Mouse (Mus musculus): ENCODE results near the gene Pmp22. TPM values are rescaled to one million over a fixed set of nuclear protein-coding genes. Genes with fewer than 3 reads are reported as not detected.

Pmp22 gene
- total RNA-seq, 1 experiment: 106 TPM

DNA sequence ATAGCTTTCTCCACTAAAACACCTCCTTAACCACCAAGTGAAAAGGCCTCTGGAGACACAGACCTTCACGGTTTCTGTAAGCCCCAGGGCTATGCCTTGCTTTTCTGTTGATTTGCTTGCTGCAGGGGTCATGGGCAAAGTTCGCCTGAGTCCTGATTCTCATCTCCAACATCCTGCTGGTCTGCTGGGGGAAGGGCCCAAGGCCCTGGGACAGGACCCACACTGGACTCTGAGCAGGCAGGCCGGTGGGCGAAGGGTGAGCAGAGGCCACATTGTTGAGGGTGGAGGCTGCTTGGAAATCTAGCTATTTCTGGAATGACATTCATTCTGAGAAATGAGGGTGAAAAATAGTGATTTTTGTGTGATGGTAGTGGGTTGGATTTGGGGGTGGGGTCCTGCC lies 14.0 kb downstream of the Pmp22 start:
- no peak overlapping the region for H3K9ac ChIP-seq (ENCODE audit: insufficient read depth, low read depth, low read length, poor library complexity, severe bottlenecking)
- H3K36me3 ChIP-seq (ENCODE audit: control insufficient read depth, insufficient read depth, low read length, poor library complexity, severe bottlenecking): no peaks in the 10 kb centered on the region
- no peak for DNase-seq (ENCODE audit: low read depth, low spot score)
- H3K9me3 ChIP-seq (ENCODE audit: control insufficient read depth, insufficient read depth, low read depth, low read length): no peaks in the 10 kb centered on the region
- no peaks in the 10 kb centered on the region for H3K4me1 ChIP-seq (ENCODE audit: control insufficient read depth in 2 of 2, insufficient read depth in 2 of 2, low read length in 2 of 2, poor library complexity in 1 of 2)
- H3K27ac ChIP-seq (ENCODE audit: insufficient read depth, low read depth, low read length, poor library complexity, severe bottlenecking): no peak overlapping the region
- H3K4me3 ChIP-seq (ENCODE audit: insufficient read depth in 1 of 2, low read depth in 1 of 2, low read length in 2 of 2, poor library complexity in 1 of 2, severe bottlenecking in 1 of 2): no peak overlapping the region
- in situ Hi-C loops (cut with MboI; ENCODE audit: low sequenced_read_pairs in 2 of 2, unreplicated experiment in 2 of 2): loop anchor here in 1 of 2 experiments (10.0 to 25.0 kb wide), 2 partner anchors 218 to 381 kb away; partner anchors contain the start of gene Gm10428
- TF ChIP-seq MAFK (IDR thresholded peaks at IDR 0.05; ENCODE audit: insufficient read depth, low read depth, low read length) (no peak), ZC3H11A (IDR thresholded peaks at IDR 0.05; ENCODE audit: borderline replicate concordance, low read depth, low read length) (no peak), CHD2 (IDR thresholded peaks at IDR 0.05; ENCODE audit: low read depth, low read length) (no peak), ZNF384 (IDR thresholded peaks at IDR 0.05; ENCODE audit: low read depth, low read length) (no peak), HCFC1 (IDR thresholded peaks at IDR 0.05; ENCODE audit: borderline replicate concordance, insufficient read depth, low read length) (no peak)

DNA sequence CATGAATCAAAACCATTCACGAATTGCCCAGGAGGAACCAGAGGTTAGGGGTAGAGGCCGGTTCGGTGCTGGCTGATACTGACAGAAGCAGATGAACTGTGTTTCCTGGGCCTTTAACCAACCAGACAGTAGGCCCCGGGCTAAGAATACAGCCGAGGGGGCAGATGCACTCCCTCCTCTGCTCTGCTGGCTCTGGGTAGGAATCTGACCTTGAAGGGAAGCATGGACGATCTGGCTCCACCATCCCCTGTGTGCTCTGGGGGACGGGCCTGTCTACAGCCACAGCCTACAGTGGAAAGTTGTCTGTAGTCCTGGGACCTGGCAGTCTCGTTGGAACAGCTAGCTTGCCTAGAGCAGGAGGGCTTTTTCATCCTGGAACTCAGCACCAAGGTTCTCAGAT lies 14.7 kb downstream of the Pmp22 start:
- in situ Hi-C loops (cut with MboI; ENCODE audit: low sequenced_read_pairs in 2 of 2, unreplicated experiment in 2 of 2): loop anchor here in 1 of 2 experiments (10.0 to 25.0 kb wide), 2 partner anchors 219 to 381 kb away; partner anchors contain the start of gene Gm10428
- TF ChIP-seq MAFK (IDR thresholded peaks at IDR 0.05; ENCODE audit: insufficient read depth, low read depth, low read length) (no peak), CHD2 (IDR thresholded peaks at IDR 0.05; ENCODE audit: low read depth, low read length) (no peak), ZNF384 (IDR thresholded peaks at IDR 0.05; ENCODE audit: low read depth, low read length) (no peak), HCFC1 (IDR thresholded peaks at IDR 0.05; ENCODE audit: borderline replicate concordance, insufficient read depth, low read length) (no peak), ZC3H11A (IDR thresholded peaks at IDR 0.05; ENCODE audit: borderline replicate concordance, low read depth, low read length) (no peak)
- H3K9me3 ChIP-seq (ENCODE audit: control insufficient read depth, insufficient read depth, low read depth, low read length): no peaks in the 10 kb centered on the region
- no peaks in the 10 kb centered on the region for H3K36me3 ChIP-seq (ENCODE audit: control insufficient read depth, insufficient read depth, low read length, poor library complexity, severe bottlenecking)
- no peak overlapping the region for H3K27ac ChIP-seq (ENCODE audit: insufficient read depth, low read depth, low read length, poor library complexity, severe bottlenecking)
- no peak overlapping the region for H3K9ac ChIP-seq (ENCODE audit: insufficient read depth, low read depth, low read length, poor library complexity, severe bottlenecking)
- no peak overlapping the region for H3K4me3 ChIP-seq (ENCODE audit: insufficient read depth in 1 of 2, low read depth in 1 of 2, low read length in 2 of 2, poor library complexity in 1 of 2, severe bottlenecking in 1 of 2)
- H3K4me1 ChIP-seq (ENCODE audit: control insufficient read depth in 2 of 2, insufficient read depth in 2 of 2, low read length in 2 of 2, poor library complexity in 1 of 2): no peaks in the 10 kb centered on the region
- no peak for DNase-seq (ENCODE audit: low read depth, low spot score)

DNA sequence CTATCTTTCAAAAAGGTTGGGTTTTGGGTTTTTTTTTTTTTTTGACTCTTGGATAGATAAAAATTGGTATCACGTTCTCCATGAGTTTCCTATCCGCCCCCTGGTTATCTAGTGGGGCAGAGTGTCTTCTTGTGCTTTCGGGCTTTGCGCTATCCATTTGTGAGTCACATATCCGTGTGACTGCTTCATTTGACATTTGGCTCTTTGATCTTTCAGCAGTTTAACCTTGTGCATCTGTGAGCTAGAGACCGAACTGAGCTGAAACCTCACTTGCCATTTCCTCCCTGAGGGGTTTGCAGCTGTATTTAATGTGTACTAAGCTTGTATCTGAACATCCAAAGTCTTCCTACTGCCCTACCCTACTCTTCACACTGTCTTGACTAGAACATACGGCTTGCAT lies 17.8 kb downstream of the Pmp22 start:
- TF ChIP-seq ZNF384 (IDR thresholded peaks at IDR 0.05; ENCODE audit: low read depth, low read length) (no peak), ZC3H11A (IDR thresholded peaks at IDR 0.05; ENCODE audit: borderline replicate concordance, low read depth, low read length) (no peak), MAFK (IDR thresholded peaks at IDR 0.05; ENCODE audit: insufficient read depth, low read depth, low read length) (no peak), CHD2 (IDR thresholded peaks at IDR 0.05; ENCODE audit: low read depth, low read length) (no peak), HCFC1 (IDR thresholded peaks at IDR 0.05; ENCODE audit: borderline replicate concordance, insufficient read depth, low read length) (no peak)
- Histone ChIP-seq H3K36me3 (ENCODE audit: control insufficient read depth, insufficient read depth, low read length, poor library complexity, severe bottlenecking) (no peaks in the 10 kb centered on the region), H3K4me3 (ENCODE audit: insufficient read depth in 1 of 2, low read depth in 1 of 2, low read length in 2 of 2, poor library complexity in 1 of 2, severe bottlenecking in 1 of 2) (no peak overlapping the region), H3K9me3 (ENCODE audit: control insufficient read depth, insufficient read depth, low read depth, low read length) (no peaks in the 10 kb centered on the region), H3K27ac (ENCODE audit: insufficient read depth, low read depth, low read length, poor library complexity, severe bottlenecking) (no peak overlapping the region), H3K9ac (ENCODE audit: insufficient read depth, low read depth, low read length, poor library complexity, severe bottlenecking) (no peak overlapping the region), H3K4me1 (ENCODE audit: control insufficient read depth in 2 of 2, insufficient read depth in 2 of 2, low read length in 2 of 2, poor library complexity in 1 of 2) (no peaks in the 10 kb centered on the region)
- in situ Hi-C loops (cut with MboI; ENCODE audit: low sequenced_read_pairs in 2 of 2, unreplicated experiment in 2 of 2): loop anchor here in 1 of 2 experiments (10.0 to 25.0 kb wide), 2 partner anchors 222 to 384 kb away; partner anchors contain the start of gene Gm10428
- no peak for DNase-seq (ENCODE audit: low read depth, low spot score)

DNA sequence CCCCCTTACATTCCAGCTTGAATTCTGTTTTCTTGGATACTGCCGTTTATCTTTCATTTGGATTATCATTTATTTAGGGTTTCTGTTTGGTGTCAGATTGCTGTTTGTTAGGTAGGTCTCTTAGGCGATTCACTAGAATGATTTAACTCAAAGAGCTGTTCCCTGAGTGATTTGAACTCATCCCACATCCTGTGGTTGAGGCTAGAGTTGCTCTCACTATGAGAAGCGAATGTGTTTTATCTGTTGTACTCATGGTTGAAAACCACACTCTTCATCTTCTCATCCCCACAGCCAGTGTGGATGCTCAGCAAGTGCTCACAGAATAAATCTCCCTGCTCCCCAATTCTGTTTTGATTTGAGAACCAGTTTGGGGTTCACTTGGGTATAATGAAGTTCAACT lies 19.5 kb downstream of the Pmp22 start:
- DNase-seq (ENCODE audit: low read depth, low spot score): no peak
- in situ Hi-C loops (cut with MboI; ENCODE audit: low sequenced_read_pairs in 2 of 2, unreplicated experiment in 2 of 2): loop anchor here in 1 of 2 experiments (10.0 to 25.0 kb wide), 2 partner anchors 223 to 386 kb away; partner anchors contain the start of gene Gm10428
- Histone ChIP-seq H3K4me1 (ENCODE audit: control insufficient read depth in 2 of 2, insufficient read depth in 2 of 2, low read length in 2 of 2, poor library complexity in 1 of 2) (no peaks in the 10 kb centered on the region), H3K36me3 (ENCODE audit: control insufficient read depth, insufficient read depth, low read length, poor library complexity, severe bottlenecking) (no peaks in the 10 kb centered on the region), H3K9me3 (ENCODE audit: control insufficient read depth, insufficient read depth, low read depth, low read length) (no peaks in the 10 kb centered on the region), H3K9ac (ENCODE audit: insufficient read depth, low read depth, low read length, poor library complexity, severe bottlenecking) (no peak overlapping the region), H3K27ac (ENCODE audit: insufficient read depth, low read depth, low read length, poor library complexity, severe bottlenecking) (no peak overlapping the region), H3K4me3 (ENCODE audit: insufficient read depth in 1 of 2, low read depth in 1 of 2, low read length in 2 of 2, poor library complexity in 1 of 2, severe bottlenecking in 1 of 2) (no peak overlapping the region)
- TF ChIP-seq ZC3H11A (IDR thresholded peaks at IDR 0.05; ENCODE audit: borderline replicate concordance, low read depth, low read length) (no peak), CHD2 (IDR thresholded peaks at IDR 0.05; ENCODE audit: low read depth, low read length) (no peak), HCFC1 (IDR thresholded peaks at IDR 0.05; ENCODE audit: borderline replicate concordance, insufficient read depth, low read length) (no peak), MAFK (IDR thresholded peaks at IDR 0.05; ENCODE audit: insufficient read depth, low read depth, low read length) (no peak), ZNF384 (IDR thresholded peaks at IDR 0.05; ENCODE audit: low read depth, low read length) (no peak)

Data from ES-E14 (cell line).